Mouse (Mus musculus): Measurements from ENCODE around the gene Dusp22. TPM values are rescaled to one million over a fixed set of nuclear protein-coding genes. Genes with fewer than 3 reads are reported as not detected.

Gene Dusp22
- 18.8 and 18.9 TPM in 2 replicates for polyA plus RNA-seq (2016; fragmentation: Nextera tagmentation; extraction: Ambion mirVana)

DNA sequence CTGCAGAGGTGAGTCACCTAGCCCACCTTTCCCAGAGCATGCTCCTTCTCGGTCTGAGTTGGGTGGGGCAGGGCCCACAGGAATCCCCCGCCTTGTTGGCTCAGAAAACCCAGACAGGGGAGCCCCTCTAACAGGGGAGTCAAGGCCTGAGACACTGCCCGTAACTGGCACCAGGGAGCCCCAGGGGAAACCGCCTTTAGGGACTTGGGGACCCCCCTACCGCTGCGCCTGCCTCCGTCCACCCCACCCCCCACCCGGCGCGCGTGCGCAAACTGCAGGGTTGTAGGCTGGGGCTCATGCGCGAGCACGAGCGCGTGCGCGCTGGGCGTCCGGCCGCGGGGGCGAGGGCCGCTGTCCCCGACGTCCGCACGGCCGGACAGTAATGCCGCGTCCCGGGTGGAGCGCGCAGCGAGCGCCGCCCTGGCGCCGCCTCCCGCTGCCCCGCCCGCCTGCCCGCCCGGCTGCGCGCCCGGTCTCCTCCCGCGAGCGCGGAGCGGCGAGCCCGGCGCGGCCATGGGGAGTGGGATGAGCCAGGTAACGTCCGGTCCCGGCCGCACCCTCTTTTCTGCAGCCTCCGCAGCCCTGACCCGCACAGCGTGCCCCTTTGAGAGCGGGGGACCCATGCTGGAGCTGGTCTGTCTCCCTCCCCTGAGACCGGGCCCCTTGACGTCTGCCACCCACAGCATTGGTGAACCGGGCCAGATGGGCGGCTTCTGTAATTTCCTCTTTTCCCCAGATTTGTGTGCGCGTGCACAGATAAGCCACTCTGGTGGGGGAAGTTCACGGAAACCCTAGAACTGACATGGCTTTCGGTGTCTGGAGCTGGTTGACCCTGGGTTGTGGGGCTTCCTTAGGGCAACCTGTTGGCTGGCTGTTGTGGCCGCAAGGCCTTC is at the start of gene Dusp22:
Gene Dusp22, plus strand, starts transcription at position 387 of the 893 bp plus-strand sequence.
- Histone ChIP-seq H3K27me3 (replicated peaks) (no peaks in the 10 kb centered on the region), H3K4me1 (replicated peaks) (peaks cover 6% of the 10 kb centered on the region), H3K4me2 (peak within 1 kb of the TSS; percentile 80), H3K27ac (ENCODE audit: poor library complexity, severe bottlenecking) (peak within 1 kb of the TSS; percentile 52), H3K4me3 (peak within 1 kb of the TSS; percentile 89), H3K9ac (peak within 1 kb of the TSS; percentile 84), H3K36me3 (no peaks in the 10 kb centered on the region), H3K9me3 (replicated peaks) (no peaks in the 10 kb centered on the region)
- WGBS = 1% methylated on average over 71 of the region's 74 CpGs
- peak; percentile 95 for ATAC-seq (ENCODE audit: insufficient number of reproducible peaks, low FRiP score)

DNA sequence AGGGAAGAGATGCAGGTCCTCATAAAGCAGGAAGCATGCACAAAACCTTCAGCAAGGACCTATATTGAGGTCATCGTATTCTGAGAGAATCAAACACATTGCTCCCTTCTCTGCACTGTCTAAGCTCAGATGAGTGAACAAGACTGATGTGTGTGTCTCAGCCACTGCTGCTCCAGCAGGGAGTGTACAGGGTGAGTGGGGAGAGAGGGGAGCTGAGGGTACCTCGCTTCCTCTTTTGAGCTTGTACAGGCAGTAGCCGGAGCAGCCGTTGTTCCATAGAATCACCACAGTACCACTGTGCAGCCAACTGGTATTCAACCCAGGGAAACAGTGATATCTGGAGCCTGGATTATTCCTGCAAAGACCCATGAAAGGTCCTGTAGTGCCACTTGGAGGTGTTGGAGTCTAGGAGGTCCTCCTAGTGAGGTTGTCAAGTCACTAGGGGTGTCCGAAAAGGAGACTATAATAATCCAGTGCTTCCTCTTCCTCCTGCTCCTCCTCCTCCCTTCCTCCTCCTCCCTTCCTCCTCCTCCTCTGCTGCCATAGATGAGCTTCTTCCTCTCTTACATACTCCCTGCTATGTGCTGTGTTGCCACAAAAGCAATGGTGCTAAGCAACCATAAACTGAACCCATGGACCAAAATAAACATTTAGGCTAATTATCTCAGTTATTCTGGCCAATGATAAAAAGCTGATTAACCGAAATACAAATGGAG is 47.6 kb upstream of the Dusp22 start:
- Histone ChIP-seq H3K36me3 (no peaks in the 10 kb centered on the region), H3K4me2 (no peak overlapping the region), H3K9me3 (replicated peaks) (no peaks in the 10 kb centered on the region), H3K27ac (ENCODE audit: poor library complexity, severe bottlenecking) (no peak overlapping the region), H3K27me3 (replicated peaks) (0 out of 2 replicates have a peak, but pooled peaks cover 4% of the 10 kb centered on the region), H3K4me1 (replicated peaks) (no peaks in the 10 kb centered on the region), H3K4me3 (no peak overlapping the region), H3K9ac (no peak overlapping the region)
- 73% methylated on average over 6 of the region's 6 CpGs for WGBS
- no peak for ATAC-seq (ENCODE audit: insufficient number of reproducible peaks, low FRiP score)

DNA sequence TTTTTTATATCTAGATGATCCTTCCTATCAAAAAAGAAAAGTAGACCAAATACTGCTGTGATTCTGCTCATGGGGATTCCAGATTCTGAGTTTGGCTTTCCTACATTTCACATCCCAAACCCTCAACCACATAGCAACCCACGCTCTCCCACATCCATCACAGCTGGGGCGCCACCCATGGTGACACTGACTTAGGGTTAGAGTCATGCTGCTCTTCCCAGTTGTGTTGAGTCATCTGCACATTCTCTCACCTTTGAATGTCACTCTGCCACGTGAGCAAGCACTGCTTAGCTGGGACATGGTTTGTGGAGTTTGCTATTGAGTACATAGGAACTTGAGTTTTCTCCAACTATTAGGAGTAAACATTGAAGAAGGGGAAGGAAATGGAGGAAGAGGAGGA is 40.1 kb upstream of the Dusp22 start:
- Histone ChIP-seq H3K4me1 (replicated peaks) (no peaks in the 10 kb centered on the region), H3K9me3 (replicated peaks) (peaks cover 5% of the 10 kb centered on the region; the same call in 1 of the 2 replicates), H3K27ac (ENCODE audit: poor library complexity, severe bottlenecking) (no peak overlapping the region), H3K4me3 (no peak overlapping the region), H3K4me2 (no peak overlapping the region), H3K9ac (no peak overlapping the region), H3K27me3 (replicated peaks) (no peaks in the 10 kb centered on the region), H3K36me3 (no peaks in the 10 kb centered on the region)
- ATAC-seq (ENCODE audit: insufficient number of reproducible peaks, low FRiP score) = no peak
- WGBS = 47% methylated on average over 3 of the region's 3 CpGs

DNA sequence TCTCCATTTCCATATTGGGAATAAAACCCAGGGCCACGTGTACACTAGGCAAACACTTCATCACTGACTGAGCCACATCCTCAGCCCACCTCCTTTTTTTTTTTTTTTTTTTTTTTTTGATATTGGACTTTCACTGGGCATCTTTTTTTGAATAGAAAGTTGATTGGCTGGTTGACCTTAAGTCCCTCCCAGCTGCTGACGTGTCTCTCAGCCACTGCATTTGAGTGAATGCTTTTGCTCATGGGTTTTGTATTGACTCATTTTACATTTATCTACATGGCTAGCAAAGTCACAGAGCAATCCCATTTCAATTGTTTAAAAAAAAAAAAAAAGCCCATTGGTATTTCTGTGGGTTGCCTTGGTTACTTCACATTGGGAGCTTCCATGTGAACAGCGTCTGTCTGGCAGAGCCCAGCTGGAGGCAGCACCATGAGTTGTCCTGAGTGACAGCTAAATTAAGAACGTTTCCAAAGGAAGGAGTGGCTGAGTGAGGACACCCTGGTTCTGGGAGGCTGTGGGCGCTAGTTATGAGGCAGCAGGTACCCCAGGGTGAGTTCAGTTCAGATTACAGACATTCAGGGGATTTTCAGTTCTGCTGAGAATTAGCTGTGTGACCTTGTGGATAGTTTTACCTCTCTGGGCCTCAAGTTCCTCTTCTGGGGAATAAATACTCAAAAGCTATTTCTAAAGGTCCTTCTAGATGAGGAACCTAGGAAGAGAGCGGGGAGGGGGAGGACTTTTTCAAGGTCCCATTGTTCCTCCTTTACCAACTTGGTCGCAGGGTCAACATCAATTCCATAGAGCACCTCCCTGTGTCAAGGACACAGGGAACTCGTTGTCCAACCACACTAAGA is 31.4 kb upstream of the Dusp22 start:
- Histone ChIP-seq H3K4me3 (no peak overlapping the region), H3K36me3 (no peaks in the 10 kb centered on the region), H3K9ac (no peak overlapping the region), H3K4me2 (no peak overlapping the region), H3K9me3 (replicated peaks) (no peaks in the 10 kb centered on the region), H3K27me3 (replicated peaks) (no peaks in the 10 kb centered on the region), H3K27ac (ENCODE audit: poor library complexity, severe bottlenecking) (no peak overlapping the region), H3K4me1 (replicated peaks) (peaks cover 3% of the 10 kb centered on the region; the same call in 1 of the 2 replicates)
- no peak for ATAC-seq (ENCODE audit: insufficient number of reproducible peaks, low FRiP score)
- WGBS = 59% methylated on average over 8 of the region's 8 CpGs

DNA sequence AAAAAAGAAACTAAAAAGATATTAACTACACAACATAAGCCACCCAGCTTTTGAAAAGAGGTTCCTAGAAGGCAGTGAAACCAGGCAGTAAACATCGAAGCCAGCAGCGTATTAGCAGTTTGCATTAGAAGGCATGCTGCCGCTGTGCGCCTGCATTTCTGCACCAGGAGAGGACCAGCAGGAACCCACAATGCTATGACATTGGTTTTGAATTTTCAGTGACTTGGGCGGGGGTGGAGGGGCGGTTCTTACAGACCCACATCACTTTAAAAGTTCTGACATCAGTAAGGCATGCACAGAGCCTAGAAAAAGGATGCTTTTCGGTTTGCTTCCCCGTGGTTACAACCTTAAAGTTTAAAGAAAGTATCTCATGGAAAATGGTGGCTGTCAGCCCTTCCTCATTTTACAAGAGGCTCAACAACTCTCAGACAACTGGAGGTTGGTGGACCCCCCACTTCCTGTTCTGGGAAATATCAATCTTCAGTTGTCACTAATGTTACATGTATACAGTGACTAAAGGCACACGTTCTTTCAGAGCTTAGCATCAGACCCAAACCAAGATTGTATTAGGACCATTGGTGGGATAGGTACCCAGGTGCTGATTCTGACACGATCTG is 29.9 kb upstream of the Dusp22 start:
- Histone ChIP-seq H3K9me3 (replicated peaks) (no peaks in the 10 kb centered on the region), H3K27ac (ENCODE audit: poor library complexity, severe bottlenecking) (no peak overlapping the region), H3K9ac (no peak overlapping the region), H3K4me3 (no peak overlapping the region), H3K27me3 (replicated peaks) (no peaks in the 10 kb centered on the region), H3K36me3 (no peaks in the 10 kb centered on the region), H3K4me1 (replicated peaks) (peaks cover 3% of the 10 kb centered on the region; the same call in 1 of the 2 replicates), H3K4me2 (no peak overlapping the region)
- WGBS = 67% methylated on average over 10 of the region's 10 CpGs
- no peak for ATAC-seq (ENCODE audit: insufficient number of reproducible peaks, low FRiP score)

DNA sequence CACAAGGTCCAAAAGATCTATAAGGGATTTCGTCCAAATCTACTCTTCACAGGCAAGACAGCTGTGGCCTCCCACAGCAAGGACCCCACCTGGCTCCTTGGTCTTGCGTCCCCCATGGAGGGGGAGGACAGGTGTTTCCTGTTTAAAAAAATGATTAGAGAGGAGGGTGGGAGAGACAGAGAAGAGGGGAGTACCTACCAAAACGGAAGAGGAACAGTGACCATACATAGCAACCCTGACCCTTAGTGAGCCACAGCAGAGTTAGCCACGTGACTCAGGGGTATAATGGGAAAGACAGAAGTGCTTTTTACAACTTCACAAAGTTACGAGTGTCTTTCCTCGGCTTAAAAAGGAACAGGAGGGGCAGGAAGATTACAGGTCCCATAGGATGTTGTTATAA is 26.8 kb upstream of the Dusp22 start:
- no peaks in the 10 kb centered on the region for H3K9me3 ChIP-seq (replicated peaks)
- no peaks in the 10 kb centered on the region for H3K36me3 ChIP-seq
- H3K27ac ChIP-seq (ENCODE audit: poor library complexity, severe bottlenecking) = no peak overlapping the region
- WGBS = 56% methylated on average over 6 of the region's 6 CpGs
- H3K4me1 ChIP-seq (replicated peaks) = peaks cover 3% of the 10 kb centered on the region; the same call in 1 of the 2 replicates
- no peak overlapping the region for H3K4me2 ChIP-seq
- no peak overlapping the region for H3K4me3 ChIP-seq
- no peaks in the 10 kb centered on the region for H3K27me3 ChIP-seq (replicated peaks)
- no peak for ATAC-seq (ENCODE audit: insufficient number of reproducible peaks, low FRiP score)
- H3K9ac ChIP-seq = no peak overlapping the region

DNA sequence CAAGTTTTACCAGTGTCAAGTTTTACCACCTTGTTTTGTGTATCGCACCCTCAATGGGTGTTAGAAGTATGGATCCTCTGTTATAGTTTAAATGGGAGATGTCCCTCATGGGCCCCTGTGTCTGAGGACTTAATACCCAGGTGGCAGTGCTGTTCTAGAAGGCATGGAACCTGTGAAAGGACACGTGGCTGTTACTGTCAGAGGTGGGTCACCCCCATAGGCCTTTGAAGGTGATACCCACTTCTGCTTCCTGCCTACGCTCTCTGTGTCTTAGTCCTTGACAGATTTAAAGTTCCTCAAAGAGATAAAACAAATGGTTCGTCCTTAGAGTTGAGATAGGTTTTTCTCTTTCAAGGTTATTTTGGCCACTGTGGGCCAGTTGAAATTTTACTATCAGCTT is 23.3 kb upstream of the Dusp22 start:
- WGBS = 58% methylated on average over 4 of the region's 4 CpGs
- Histone ChIP-seq H3K27me3 (replicated peaks) (no peaks in the 10 kb centered on the region), H3K4me3 (no peak overlapping the region), H3K4me1 (replicated peaks) (no peaks in the 10 kb centered on the region), H3K9ac (no peak overlapping the region), H3K27ac (ENCODE audit: poor library complexity, severe bottlenecking) (no peak overlapping the region), H3K4me2 (no peak overlapping the region), H3K36me3 (no peaks in the 10 kb centered on the region), H3K9me3 (replicated peaks) (no peaks in the 10 kb centered on the region)
- ATAC-seq (ENCODE audit: insufficient number of reproducible peaks, low FRiP score) = no peak

DNA sequence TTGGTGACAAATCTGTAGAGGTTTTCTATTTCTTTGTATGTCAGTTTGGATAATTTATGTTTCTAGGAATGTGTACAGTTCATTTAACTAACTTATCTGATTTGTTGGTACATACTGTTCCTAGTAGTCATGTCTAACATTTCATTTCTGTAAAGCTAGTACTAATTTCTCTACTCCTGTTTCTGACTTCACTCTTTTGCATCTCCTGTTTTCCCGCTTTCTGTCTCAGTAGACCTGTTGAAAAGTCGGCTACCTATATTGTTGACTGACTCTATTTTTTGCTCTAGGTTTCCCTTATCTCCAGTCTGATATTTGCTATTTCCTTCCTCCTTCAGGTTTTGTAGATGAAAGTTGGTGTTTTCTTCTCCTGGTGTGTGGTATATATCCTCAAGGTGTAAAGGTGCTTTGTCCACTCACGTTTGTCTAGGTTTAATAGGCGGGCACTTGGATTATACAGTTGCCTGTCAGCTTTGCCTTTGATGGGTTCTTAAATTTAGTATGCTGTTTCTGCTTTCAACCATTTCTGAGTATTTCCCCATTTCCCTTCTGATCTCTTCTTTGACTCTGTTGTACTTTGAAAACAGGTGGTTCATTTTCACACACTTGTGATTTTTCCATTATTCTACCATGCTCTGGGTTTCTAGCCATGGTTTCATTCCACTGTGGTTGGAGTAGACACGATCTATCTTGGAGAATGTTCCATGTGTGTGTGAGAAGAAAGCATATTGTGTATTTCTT is 21.3 kb upstream of the Dusp22 start:
- no peak overlapping the region for H3K4me3 ChIP-seq
- H3K27me3 ChIP-seq (replicated peaks) = no peaks in the 10 kb centered on the region
- no peaks in the 10 kb centered on the region for H3K4me1 ChIP-seq (replicated peaks)
- ATAC-seq (ENCODE audit: insufficient number of reproducible peaks, low FRiP score) = no peak
- no peak overlapping the region for H3K9ac ChIP-seq
- WGBS = 74% methylated on average over 5 of the region's 5 CpGs
- H3K27ac ChIP-seq (ENCODE audit: poor library complexity, severe bottlenecking) = no peak overlapping the region
- no peaks in the 10 kb centered on the region for H3K9me3 ChIP-seq (replicated peaks)
- no peaks in the 10 kb centered on the region for H3K36me3 ChIP-seq
- no peak overlapping the region for H3K4me2 ChIP-seq

DNA sequence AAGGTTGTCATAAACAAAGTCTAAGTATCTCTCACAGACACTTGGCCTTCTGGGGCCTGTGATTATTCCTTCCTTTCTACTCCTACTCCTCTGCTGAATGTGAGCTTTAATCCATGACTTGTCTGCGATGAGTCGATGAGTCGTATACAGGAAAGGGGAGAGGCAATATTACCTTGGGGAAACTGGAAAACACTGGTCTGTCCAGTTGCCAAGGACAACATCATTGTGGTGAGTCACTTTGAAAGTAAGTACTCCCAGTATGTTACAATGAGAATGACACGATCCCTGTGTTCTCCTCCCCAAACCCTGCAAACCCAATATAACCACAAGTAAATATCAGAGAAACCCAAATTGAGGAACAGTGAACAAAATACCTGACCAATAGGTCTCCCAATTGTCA is 17.7 kb upstream of the Dusp22 start:
- Histone ChIP-seq H3K4me1 (replicated peaks) (no peaks in the 10 kb centered on the region), H3K27ac (ENCODE audit: poor library complexity, severe bottlenecking) (no peak overlapping the region), H3K9me3 (replicated peaks) (no peaks in the 10 kb centered on the region), H3K27me3 (replicated peaks) (no peaks in the 10 kb centered on the region), H3K4me2 (no peak overlapping the region), H3K4me3 (no peak overlapping the region), H3K9ac (no peak overlapping the region), H3K36me3 (no peaks in the 10 kb centered on the region)
- WGBS = 62% methylated on average over 4 of the region's 4 CpGs
- no peak for ATAC-seq (ENCODE audit: insufficient number of reproducible peaks, low FRiP score)

DNA sequence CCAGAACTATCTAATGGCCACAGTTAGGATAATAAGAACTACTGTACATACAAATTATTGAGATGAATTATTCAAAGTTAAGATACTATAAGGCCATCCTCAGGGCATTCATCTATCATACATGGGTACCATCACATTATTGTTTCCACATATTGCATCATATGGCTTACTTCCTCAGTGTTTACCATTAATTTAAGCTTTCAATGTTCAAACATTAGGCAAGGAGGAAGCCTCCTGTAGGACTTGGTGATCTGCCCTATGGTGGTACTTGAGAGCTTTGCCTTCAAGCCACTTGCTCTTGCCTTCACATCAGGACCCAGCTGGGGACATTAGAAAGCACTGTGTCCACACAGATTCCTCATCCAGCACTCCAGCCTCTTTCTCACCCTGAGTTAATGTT is 11.3 kb upstream of the Dusp22 start:
- Histone ChIP-seq H3K4me1 (replicated peaks) (no peaks in the 10 kb centered on the region), H3K27ac (ENCODE audit: poor library complexity, severe bottlenecking) (no peak overlapping the region), H3K4me3 (no peak overlapping the region), H3K9ac (no peak overlapping the region), H3K9me3 (replicated peaks) (no peaks in the 10 kb centered on the region), H3K4me2 (no peak overlapping the region), H3K27me3 (replicated peaks) (no peaks in the 10 kb centered on the region), H3K36me3 (no peaks in the 10 kb centered on the region)
- no peak for ATAC-seq (ENCODE audit: insufficient number of reproducible peaks, low FRiP score)
